Mouse (Mus musculus): ENCODE data around the gene Cyfip1. TPM values are rescaled to one million over a fixed set of nuclear protein-coding genes. Genes with fewer than 3 reads are reported as not detected.
"Not testable (repeated sequence)": the region's sequence is repeated elsewhere in the genome, so short reads cannot be mapped to it uniquely, and the experiment has no call there.

The Cyfip1 gene
- total and polyA plus RNA-seq, 3 experiments: 20.1 to 29.3 (median 27.8) TPM

- no peak for TF ChIP-seq UBTF (IDR thresholded peaks at IDR 0.05; ENCODE audit: low read depth, low read length)
- no peak for TF ChIP-seq MAX (IDR thresholded peaks at IDR 0.05; ENCODE audit: low read length)
- TF ChIP-seq ETS1 (conservative IDR thresholded peaks at IDR 0.05; ENCODE audit: low read depth, low read length): peak; percentile 79
- TF ChIP-seq E2F4 (IDR thresholded peaks at IDR 0.05; ENCODE audit: insufficient replicate concordance, low read depth, low read length): no peak
- TF ChIP-seq SMC3 (IDR thresholded peaks at IDR 0.05; ENCODE audit: low read depth, low read length): no peak
- TF ChIP-seq NRF1 (IDR thresholded peaks at IDR 0.05; ENCODE audit: low read depth, low read length): no peak
- no peak for TF ChIP-seq KAT2A (IDR thresholded peaks at IDR 0.05; ENCODE audit: insufficient replicate concordance, low read length)
- no peak for TF ChIP-seq HCFC1 (IDR thresholded peaks at IDR 0.05; ENCODE audit: low read depth, low read length)
- no peak for TF ChIP-seq GABPA (IDR thresholded peaks at IDR 0.05; ENCODE audit: insufficient replicate concordance, low read depth, low read length)
- no peak for TF ChIP-seq RAD21 (IDR thresholded peaks at IDR 0.05; ENCODE audit: low read depth, low read length)
- no peak for TF ChIP-seq ELF1 (IDR thresholded peaks at IDR 0.05; ENCODE audit: low read depth, low read length)
- no peak for TF ChIP-seq NELFE (IDR thresholded peaks at IDR 0.05; ENCODE audit: low read depth, low read length)
- TF ChIP-seq POLR2A (IDR thresholded peaks at IDR 0.05; ENCODE audit: low read depth, low read length): no peak
Observed at GRCm38 (mm10) chr7:55911371-55911770, 69.8 kb downstream of the Cyfip1 start (continued).

GRCm38 (mm10) chr7:55912118-55912517 is 70.6 kb downstream of the Cyfip1 start:
- dilution Hi-C loops (cut with MboI; ENCODE audit: extremely low pct_ligation_motif_present, extremely low pct_unique_long_range_greater_than_20kb, low sequenced_read_pairs): no loop called here
- in situ Hi-C loops (cut with MboI; ENCODE audit: low pct_ligation_motif_present, low pct_unique_long_range_greater_than_20kb, low sequenced_read_pairs): no loop called here
- Histone ChIP-seq H3K9me3 (replicated peaks; ENCODE audit: low read length) (no peaks in the 10 kb centered on the region), H3K27me3 (replicated peaks) (no peaks in the 10 kb centered on the region), H3K4me2 (ENCODE audit: insufficient read depth, low read depth, poor library complexity, severe bottlenecking) (no peak overlapping the region), H3K79me2 (replicated peaks; ENCODE audit: control insufficient read depth, extremely low read depth, insufficient read depth, poor library complexity, severe bottlenecking) (no peaks in the 10 kb centered on the region), H3K9ac (ENCODE audit: insufficient read depth, low read depth) (no peak overlapping the region), H3K36me3 (replicated peaks in 1 of 2; ENCODE audit: control insufficient read depth in 1 of 2, insufficient read depth in 1 of 2, low read length in 1 of 2) (peaks cover 25 to 77% of the 10 kb centered on the region in 2 experiments), H3K4me3 (replicated peaks in 1 of 3; ENCODE audit: low read depth in 2 of 3, low read length in 2 of 3, poor library complexity in 1 of 3) (no peak overlapping the region), H3K27ac (ENCODE audit: insufficient read depth, low read depth) (no peak overlapping the region), H3K4me1 (ENCODE audit: control insufficient read depth in 1 of 2, insufficient read depth in 2 of 2) (peaks cover 0 to 20% of the 10 kb centered on the region in 2 experiments; a peak in 2 of 4 replicates)
- no peak for DNase-seq (ENCODE audit: extremely low read depth)
- TF ChIP-seq JUND (conservative IDR thresholded peaks at IDR 0.05; ENCODE audit: low read depth, low read length) (no peak), EP300 (IDR thresholded peaks at IDR 0.05; ENCODE audit: low read length) (no peak), USF1 (IDR thresholded peaks at IDR 0.05; ENCODE audit: low read depth, low read length) (no peak), TCF12 (IDR thresholded peaks at IDR 0.05; ENCODE audit: low read depth, low read length) (no peak), IRF4 (IDR thresholded peaks at IDR 0.05; ENCODE audit: low read depth, low read length) (no peak), KAT2A (IDR thresholded peaks at IDR 0.05; ENCODE audit: insufficient replicate concordance, low read length) (no peak), ETS1 (conservative IDR thresholded peaks at IDR 0.05; ENCODE audit: low read depth, low read length) (no peak), CTCF (conservative IDR thresholded peaks at IDR 0.05 in 1 of 2, IDR thresholded peaks at IDR 0.05 in 1 of 2; ENCODE audit: low read depth in 2 of 2, low read length in 2 of 2) (no peak), MAX (IDR thresholded peaks at IDR 0.05; ENCODE audit: low read length) (no peak), MAFK (IDR thresholded peaks at IDR 0.05; ENCODE audit: insufficient replicate concordance, low read length) (no peak), HCFC1 (IDR thresholded peaks at IDR 0.05; ENCODE audit: low read depth, low read length) (no peak), POLR2A (IDR thresholded peaks at IDR 0.05; ENCODE audit: low read depth, low read length) (no peak), ELF1 (IDR thresholded peaks at IDR 0.05; ENCODE audit: low read depth, low read length) (no peak), BHLHE40 (IDR thresholded peaks at IDR 0.05; ENCODE audit: low read depth, low read length) (no peak), ZC3H11A (IDR thresholded peaks at IDR 0.05; ENCODE audit: low read depth, low read length) (no peak), CHD2 (IDR thresholded peaks at IDR 0.05; ENCODE audit: low read length) (no peak), NRF1 (IDR thresholded peaks at IDR 0.05; ENCODE audit: low read depth, low read length) (no peak), MXI1 (IDR thresholded peaks at IDR 0.05; ENCODE audit: low read depth, low read length) (no peak), RCOR1 (conservative IDR thresholded peaks at IDR 0.05; ENCODE audit: low read depth, low read length) (no peak), NELFE (IDR thresholded peaks at IDR 0.05; ENCODE audit: low read depth, low read length) (no peak)

- H3K79me2 ChIP-seq (replicated peaks; ENCODE audit: control insufficient read depth, extremely low read depth, insufficient read depth, poor library complexity, severe bottlenecking); in situ Hi-C loops (cut with MboI; ENCODE audit: low pct_ligation_motif_present, low pct_unique_long_range_greater_than_20kb, low sequenced_read_pairs); H3K4me3 ChIP-seq (replicated peaks in 1 of 3; ENCODE audit: low read depth in 2 of 3, low read length in 2 of 3, poor library complexity in 1 of 3); H3K27ac ChIP-seq (ENCODE audit: insufficient read depth, low read depth); dilution Hi-C loops (cut with MboI; ENCODE audit: extremely low pct_ligation_motif_present, extremely low pct_unique_long_range_greater_than_20kb, low sequenced_read_pairs); H3K4me1 ChIP-seq (ENCODE audit: control insufficient read depth in 1 of 2, insufficient read depth in 2 of 2); H3K4me2 ChIP-seq (ENCODE audit: insufficient read depth, low read depth, poor library complexity, severe bottlenecking); H3K27me3 ChIP-seq (replicated peaks); H3K9ac ChIP-seq (ENCODE audit: insufficient read depth, low read depth); DNase-seq (ENCODE audit: extremely low read depth); H3K9me3 ChIP-seq (replicated peaks; ENCODE audit: low read length): not testable (repeated sequence)
- H3K36me3 ChIP-seq (replicated peaks in 1 of 2; ENCODE audit: control insufficient read depth in 1 of 2, insufficient read depth in 1 of 2, low read length in 1 of 2): peaks cover 14 to 66% of the 10 kb centered on the region in 2 experiments
Observed at GRCm38 (mm10) chr7:55918365-55918764, 76.8 kb downstream of the Cyfip1 start.
